Mouse (Mus musculus) forebrain, embryonic 10.5 days (tissue): ENCODE measurements around the gene Defa33. TPM values are rescaled to one million over a fixed set of nuclear protein-coding genes. Genes with fewer than 3 reads are reported as not detected.
"Not testable (repeated sequence)": the region's sequence is repeated elsewhere in the genome, so short reads cannot be mapped to it uniquely, and the experiment has no call there.

Experiments used
- DNase-seq: peaks from one replicate; pipeline ENCODE4 v3.0.0-alpha.2; 2017; ENCODE audit warnings: low spot score; ENCODE audit errors: extremely low spot score
- H3K27ac ChIP-seq: fragments of 300-500 bp; sonication (generic); 2 replicates; pipeline ENCODE4 v1.5.1; 2016; ENCODE audit warnings: mild to moderate bottlenecking
- H3K27me3 ChIP-seq: fragments of 300-500 bp; sonication (generic); 2 replicates; pipeline ENCODE4 v1.6.1; 2016; ENCODE audit warnings: mild to moderate bottlenecking; ENCODE audit not compliant: poor library complexity, severe bottlenecking
- H3K36me3 ChIP-seq: fragments of 300-500 bp; sonication (generic); replicated peaks from 2 replicates; pipeline ENCODE4 v1.6.1; 2016; ENCODE audit warnings: mild to moderate bottlenecking, moderate library complexity
- H3K4me1 ChIP-seq: fragments of 300-500 bp; sonication (generic); 2 replicates; pipeline ENCODE4 v1.6.1; 2016
- H3K4me3 ChIP-seq: fragments of 300-500 bp; sonication (generic); 2 replicates; pipeline ENCODE4 v1.5.1; 2016; ENCODE audit warnings: mild to moderate bottlenecking, moderate library complexity
- H3K9me3 ChIP-seq: fragments of 300-500 bp; sonication (generic); 2 replicates; pipeline ENCODE4 v1.6.1; 2016; ENCODE audit warnings: mild to moderate bottlenecking, moderate library complexity
- WGBS: fragments of 180-500 bp; shearing (Covaris S2); methylation state at CpG from one replicate; pipeline ENCODE4 v1.1.7; 2016; 5-methylcytosine and 5-hydroxymethylcytosine counted together
- polyA plus RNA-seq: library from polyadenylated mRNA; unstranded; fragments of >200 nt; fragmentation: Nextera tagmentation; extraction: Ambion mirVana; gene quantifications from 2 replicates; pipeline ENCODE4 v1.2.1, GENCODE M21; 2016

Defa33 gene
- polyA plus RNA-seq: not detected in 2 replicates

DNA sequence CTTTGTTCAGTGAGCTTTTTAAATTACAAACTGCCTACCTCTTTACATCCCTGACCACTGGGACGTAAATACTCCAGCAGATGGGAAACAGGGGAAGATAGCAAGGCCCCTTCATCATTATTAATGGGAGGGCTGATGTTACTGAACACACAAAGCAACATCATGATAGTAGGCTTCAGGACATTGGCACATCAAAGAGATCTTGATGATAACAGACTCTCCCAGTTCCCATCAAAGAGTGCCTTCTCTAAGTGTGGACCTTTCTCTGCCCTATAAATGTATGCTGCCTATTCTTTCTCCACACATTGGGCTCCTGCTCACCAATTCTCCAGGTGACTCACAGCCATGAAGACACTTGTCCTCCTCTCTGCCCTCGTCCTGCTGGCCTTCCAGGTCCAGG, at the start of gene Defa33:
Gene Defa33, plus strand, starts transcription at position 301 of the 400 bp plus-strand sequence.
- not testable (repeated sequence) for H3K4me3 ChIP-seq, H3K27me3 ChIP-seq, H3K27ac ChIP-seq, H3K36me3 ChIP-seq, DNase-seq, H3K4me1 ChIP-seq, H3K9me3 ChIP-seq
- no CpG with 5 or more reads among the region's 2 CpGs for WGBS

DNA sequence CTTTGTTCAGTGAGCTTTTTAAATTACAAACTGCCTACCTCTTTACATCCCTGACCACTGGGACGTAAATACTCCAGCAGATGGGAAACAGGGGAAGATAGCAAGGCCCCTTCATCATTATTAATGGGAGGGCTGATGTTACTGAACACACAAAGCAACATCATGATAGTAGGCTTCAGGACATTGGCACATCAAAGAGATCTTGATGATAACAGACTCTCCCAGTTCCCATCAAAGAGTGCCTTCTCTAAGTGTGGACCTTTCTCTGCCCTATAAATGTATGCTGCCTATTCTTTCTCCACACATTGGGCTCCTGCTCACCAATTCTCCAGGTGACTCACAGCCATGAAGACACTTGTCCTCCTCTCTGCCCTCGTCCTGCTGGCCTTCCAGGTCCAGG, 13.4 kb upstream of the Defa33 start, which contains the start of gene Defa2:
Gene Defa2, plus strand, starts transcription at position 301 of the 400 bp plus-strand sequence.
- not testable (repeated sequence) for DNase-seq, H3K27me3 ChIP-seq, H3K9me3 ChIP-seq, H3K4me3 ChIP-seq, H3K36me3 ChIP-seq, H3K27ac ChIP-seq, H3K4me1 ChIP-seq
- WGBS: no CpG with 5 or more reads among the region's 2 CpGs

DNA sequence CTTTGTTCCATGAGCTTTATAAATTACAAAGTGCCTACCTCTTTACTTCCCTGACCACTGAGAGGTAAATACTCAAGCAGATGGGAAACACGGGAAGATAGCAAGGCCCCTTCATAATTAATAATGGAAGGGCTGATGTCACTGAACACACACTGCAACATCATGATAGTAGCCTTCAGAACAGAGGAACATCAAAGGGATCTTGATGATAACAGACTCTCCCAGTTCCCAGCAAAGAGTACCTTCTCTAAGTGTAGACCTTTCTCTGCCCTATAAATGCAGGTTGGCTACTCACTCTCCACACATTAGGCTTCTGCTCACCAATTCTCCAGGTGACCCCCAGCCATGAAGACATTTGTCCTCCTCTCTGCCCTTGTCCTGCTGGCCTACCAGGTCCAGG, 35.5 kb downstream of the Defa33 start, which contains the start of gene Defa36:
Gene Defa36, plus strand, starts transcription at position 301 of the 400 bp plus-strand sequence.
- H3K27me3 ChIP-seq, H3K36me3 ChIP-seq, H3K9me3 ChIP-seq, H3K27ac ChIP-seq, DNase-seq, H3K4me1 ChIP-seq, H3K4me3 ChIP-seq: not testable (repeated sequence)
- no CpG with 5 or more reads among the region's 1 CpGs for WGBS

Other genes with a start within 250 kb of the Defa33 start
- not detected in 2 replicates for gene Defa22, start 229.5 kb upstream of the Defa33 start, polyA plus RNA-seq
- gene Defa31, start 200.2 kb upstream of the Defa33 start, polyA plus RNA-seq: not detected in 2 replicates
- gene Gm15293, start 190.2 kb upstream of the Defa33 start, polyA plus RNA-seq: not detected in 2 replicates
- not detected in 2 replicates for gene Gm15292, start 142.1 kb upstream of the Defa33 start, polyA plus RNA-seq
- not detected in 2 replicates for gene Defa27, start 76.3 kb upstream of the Defa33 start, polyA plus RNA-seq
- not detected in 2 replicates for gene Defa29, start 64.8 kb upstream of the Defa33 start, polyA plus RNA-seq
- gene Defa2, start 13.3 kb upstream of the Defa33 start, polyA plus RNA-seq: not detected in 2 replicates
- not detected in 2 replicates for gene Defa36, start 35.6 kb downstream of the Defa33 start, polyA plus RNA-seq
- not detected in 2 replicates for gene Gm7849, start 64.7 kb downstream of the Defa33 start, polyA plus RNA-seq
- gene Defa20, start 117.4 kb downstream of the Defa33 start, polyA plus RNA-seq: not detected in 2 replicates
- gene Defa32, start 137.2 kb downstream of the Defa33 start, polyA plus RNA-seq: not detected in 2 replicates
- gene Defa37, start 173.6 kb downstream of the Defa33 start, polyA plus RNA-seq: not detected in 2 replicates
- not detected in 2 replicates for gene Defa28, start 191.2 kb downstream of the Defa33 start, polyA plus RNA-seq
- not detected in 2 replicates for gene Gm7861, start 202.7 kb downstream of the Defa33 start, polyA plus RNA-seq
- not detected in 2 replicates for gene Defa26, start 226.4 kb downstream of the Defa33 start, polyA plus RNA-seq